Mouse (Mus musculus): ENCODE measurements at regions not wholly inside any gene's neighbourhood (a gene's known extent, or its start where the extent isn't known, plus 50 kb on each side); places are given as distances from the start of the nearest gene placed in this dataset.

GRCm38 (mm10) chr8:10719411-10719810, 288.8 kb downstream of the Irs2 start:
- no peak for ATAC-seq
- WGBS = 87% methylated on average over 6 of the region's 6 CpGs
- H3K4me1 ChIP-seq (replicated peaks; ENCODE audit: control insufficient read depth, insufficient read depth, low read length) = no peaks in the 10 kb centered on the region
- H3K4me3 ChIP-seq (ENCODE audit: low read depth, low read length) = no peak overlapping the region
- H3K27ac ChIP-seq (ENCODE audit: low read depth, low read length) = no peak overlapping the region
- no peak overlapping the region for H3K4me2 ChIP-seq (replicated peaks; ENCODE audit: low read depth)
- no peaks in the 10 kb centered on the region for H3K27me3 ChIP-seq (replicated peaks; ENCODE audit: control insufficient read depth, insufficient read depth, low read length)
- no peak overlapping the region for H3K9ac ChIP-seq (ENCODE audit: low read depth, low read length)
- no peak for TF ChIP-seq CTCF (IDR thresholded peaks at IDR 0.05; ENCODE audit: low read depth)
- no peaks in the 10 kb centered on the region for H3K36me3 ChIP-seq (ENCODE audit: control insufficient read depth, insufficient read depth)
- H3K9me3 ChIP-seq (ENCODE audit: control insufficient read depth) = no peaks in the 10 kb centered on the region

GRCm38 (mm10) chr8:10717297-10717696, 291.0 kb downstream of the Irs2 start:
- WGBS = 66% methylated on average over 8 of the region's 8 CpGs
- no peak for ATAC-seq
- Histone ChIP-seq H3K9ac (ENCODE audit: low read depth, low read length) (no peak overlapping the region), H3K9me3 (ENCODE audit: control insufficient read depth) (no peaks in the 10 kb centered on the region), H3K27ac (ENCODE audit: low read depth, low read length) (no peak overlapping the region), H3K4me1 (replicated peaks; ENCODE audit: control insufficient read depth, insufficient read depth, low read length) (no peaks in the 10 kb centered on the region), H3K4me2 (replicated peaks; ENCODE audit: low read depth) (no peak overlapping the region), H3K27me3 (replicated peaks; ENCODE audit: control insufficient read depth, insufficient read depth, low read length) (no peaks in the 10 kb centered on the region), H3K36me3 (ENCODE audit: control insufficient read depth, insufficient read depth) (no peaks in the 10 kb centered on the region), H3K4me3 (ENCODE audit: low read depth, low read length) (no peak overlapping the region)
- TF ChIP-seq CTCF (IDR thresholded peaks at IDR 0.05; ENCODE audit: low read depth) = no peak

- no peak overlapping the region for H3K9ac ChIP-seq (ENCODE audit: low read depth, low read length)
- WGBS = 66% methylated on average over 5 of the region's 5 CpGs
- no peaks in the 10 kb centered on the region for H3K4me1 ChIP-seq (replicated peaks; ENCODE audit: control insufficient read depth, insufficient read depth, low read length)
- no peak overlapping the region for H3K4me3 ChIP-seq (ENCODE audit: low read depth, low read length)
- ATAC-seq = no peak
- H3K27me3 ChIP-seq (replicated peaks; ENCODE audit: control insufficient read depth, insufficient read depth, low read length) = no peaks in the 10 kb centered on the region
- no peak overlapping the region for H3K4me2 ChIP-seq (replicated peaks; ENCODE audit: low read depth)
- H3K27ac ChIP-seq (ENCODE audit: low read depth, low read length) = no peak overlapping the region
- no peak for TF ChIP-seq CTCF (IDR thresholded peaks at IDR 0.05; ENCODE audit: low read depth)
- no peaks in the 10 kb centered on the region for H3K9me3 ChIP-seq (ENCODE audit: control insufficient read depth)
- no peaks in the 10 kb centered on the region for H3K36me3 ChIP-seq (ENCODE audit: control insufficient read depth, insufficient read depth)
These were observed 292.1 kb downstream of the Irs2 start for GRCm38 (mm10) chr8:10716161-10716560.

GRCm38 (mm10) chr8:10713515-10714042, 294.7 kb downstream of the Irs2 start:
- Histone ChIP-seq H3K27ac (ENCODE audit: low read depth, low read length) (no peak overlapping the region), H3K4me2 (replicated peaks; ENCODE audit: low read depth) (no peak overlapping the region), H3K27me3 (replicated peaks; ENCODE audit: control insufficient read depth, insufficient read depth, low read length) (no peaks in the 10 kb centered on the region), H3K4me3 (ENCODE audit: low read depth, low read length) (no peak overlapping the region), H3K9ac (ENCODE audit: low read depth, low read length) (no peak overlapping the region), H3K9me3 (ENCODE audit: control insufficient read depth) (no peaks in the 10 kb centered on the region), H3K4me1 (replicated peaks; ENCODE audit: control insufficient read depth, insufficient read depth, low read length) (no peaks in the 10 kb centered on the region), H3K36me3 (ENCODE audit: control insufficient read depth, insufficient read depth) (no peaks in the 10 kb centered on the region)
- ATAC-seq = no peak
- TF ChIP-seq CTCF (IDR thresholded peaks at IDR 0.05; ENCODE audit: low read depth) = no peak
- 71% methylated on average over 13 of the region's 13 CpGs for WGBS

DNA sequence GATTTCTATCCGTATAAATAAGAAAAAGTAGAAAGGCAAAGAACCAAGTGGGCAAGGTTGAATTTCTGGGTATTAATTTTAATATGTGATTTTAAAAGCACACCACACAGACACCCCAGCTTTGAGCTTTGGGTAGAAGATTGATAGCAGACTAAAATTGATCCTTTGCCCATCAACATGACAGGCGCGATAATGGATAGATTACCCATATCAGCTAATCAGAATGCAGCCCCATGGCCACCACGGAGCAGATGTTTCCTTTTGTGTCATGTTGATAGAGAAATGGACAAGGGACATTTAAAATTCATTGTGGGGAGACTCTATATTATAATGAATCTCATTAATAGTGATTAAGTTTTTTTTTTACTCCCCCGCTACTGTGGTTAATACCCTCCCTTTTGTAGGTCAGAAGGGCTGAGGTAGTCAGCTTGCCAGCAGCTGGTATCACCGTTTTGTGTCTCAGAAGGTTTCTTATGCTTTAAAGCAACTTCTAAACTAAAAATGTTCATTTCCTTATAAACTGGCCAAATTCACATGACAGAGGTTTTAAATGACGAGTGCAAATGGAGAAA, 296.1 kb downstream of the Irs2 start:
- no peak overlapping the region for H3K4me2 ChIP-seq (replicated peaks; ENCODE audit: low read depth)
- WGBS = 75% methylated on average over 7 of the region's 7 CpGs
- no peaks in the 10 kb centered on the region for H3K9me3 ChIP-seq (ENCODE audit: control insufficient read depth)
- no peak overlapping the region for H3K27ac ChIP-seq (ENCODE audit: low read depth, low read length)
- ATAC-seq = no peak
- no peaks in the 10 kb centered on the region for H3K4me1 ChIP-seq (replicated peaks; ENCODE audit: control insufficient read depth, insufficient read depth, low read length)
- H3K36me3 ChIP-seq (ENCODE audit: control insufficient read depth, insufficient read depth) = no peaks in the 10 kb centered on the region
- H3K27me3 ChIP-seq (replicated peaks; ENCODE audit: control insufficient read depth, insufficient read depth, low read length) = no peaks in the 10 kb centered on the region
- H3K4me3 ChIP-seq (ENCODE audit: low read depth, low read length) = no peak overlapping the region
- no peak for TF ChIP-seq CTCF (IDR thresholded peaks at IDR 0.05; ENCODE audit: low read depth)
- no peak overlapping the region for H3K9ac ChIP-seq (ENCODE audit: low read depth, low read length)

- Histone ChIP-seq H3K27ac (ENCODE audit: low read depth, low read length) (no peak overlapping the region), H3K4me2 (replicated peaks; ENCODE audit: low read depth) (no peak overlapping the region), H3K36me3 (ENCODE audit: control insufficient read depth, insufficient read depth) (no peaks in the 10 kb centered on the region), H3K9ac (ENCODE audit: low read depth, low read length) (no peak overlapping the region), H3K4me3 (ENCODE audit: low read depth, low read length) (no peak overlapping the region), H3K9me3 (ENCODE audit: control insufficient read depth) (no peaks in the 10 kb centered on the region), H3K27me3 (replicated peaks; ENCODE audit: control insufficient read depth, insufficient read depth, low read length) (no peaks in the 10 kb centered on the region), H3K4me1 (replicated peaks; ENCODE audit: control insufficient read depth, insufficient read depth, low read length) (no peaks in the 10 kb centered on the region)
- no peak for TF ChIP-seq CTCF (IDR thresholded peaks at IDR 0.05; ENCODE audit: low read depth)
- no peak for ATAC-seq
- WGBS = 55% methylated on average over 7 of the region's 7 CpGs
These were observed 296.8 kb downstream of the Irs2 start for GRCm38 (mm10) chr8:10711474-10711873.

- Histone ChIP-seq H3K27ac (ENCODE audit: low read depth, low read length) (no peak overlapping the region), H3K9me3 (ENCODE audit: control insufficient read depth) (no peaks in the 10 kb centered on the region), H3K27me3 (replicated peaks; ENCODE audit: control insufficient read depth, insufficient read depth, low read length) (no peaks in the 10 kb centered on the region), H3K4me1 (replicated peaks; ENCODE audit: control insufficient read depth, insufficient read depth, low read length) (no peaks in the 10 kb centered on the region), H3K4me2 (replicated peaks; ENCODE audit: low read depth) (no peak overlapping the region), H3K9ac (ENCODE audit: low read depth, low read length) (no peak overlapping the region), H3K4me3 (ENCODE audit: low read depth, low read length) (no peak overlapping the region), H3K36me3 (ENCODE audit: control insufficient read depth, insufficient read depth) (no peaks in the 10 kb centered on the region)
- WGBS = 79% methylated on average over 6 of the region's 6 CpGs
- no peak for TF ChIP-seq CTCF (IDR thresholded peaks at IDR 0.05; ENCODE audit: low read depth)
- ATAC-seq = no peak
These were observed 299.7 kb downstream of the Irs2 start for GRCm38 (mm10) chr8:10708509-10708908.

All from intestine, postnatal 0 days (tissue).